Comparison of ENCODE assay signal across 34 mouse cellular contexts in the genomic region with DNA sequence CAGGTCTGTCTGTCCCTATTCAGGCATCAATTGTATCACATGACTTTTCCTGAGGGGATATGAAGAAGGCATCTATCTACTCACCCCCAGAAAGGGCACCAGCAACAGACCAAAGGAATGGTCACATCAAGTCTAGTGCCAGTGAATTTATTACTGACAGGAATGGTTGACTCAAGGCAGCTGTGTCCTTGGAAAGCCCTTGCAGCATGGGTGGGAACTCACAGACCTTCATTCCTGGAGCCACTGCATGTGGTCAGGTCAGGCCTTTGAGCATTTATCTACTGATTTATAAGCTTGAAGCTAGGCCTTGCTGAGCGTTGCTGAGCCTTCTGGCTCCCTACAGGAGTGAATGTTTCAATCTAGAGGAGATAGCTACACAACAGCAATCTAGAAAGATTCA. TPM values are rescaled to one million over a fixed set of nuclear protein-coding genes. Genes with fewer than 3 reads are reported as not detected.
DNase-seq lines count a peak whose midpoint lies in the region; ATAC-seq and TF ChIP-seq lines count a peak whose summit lies in the region.
"Had no signal": no experiment of that assay in that cellular context is flagged by ENCODE, and none has a peak within 500 bp of the region (broad histone marks: within the 10 kb centered on the region; RNA-seq: fewer than 3 reads in every experiment).

No protein-coding gene starts in this region.

- no peaks in the 10 kb centered on the region for H3K9me3 ChIP-seq in heart, embryonic 10.5 days
- no peaks in the 10 kb centered on the region for H3K9me3 ChIP-seq in heart, postnatal 0 days (replicated peaks; ENCODE audit: control insufficient read depth, low read length)
- no peaks in the 10 kb centered on the region for H3K9me3 ChIP-seq in liver, embryonic 14.5 days (ENCODE audit: control insufficient read depth, low read length)
- no peaks in the 10 kb centered on the region for H3K9me3 ChIP-seq in liver, postnatal 0 days (ENCODE audit: low read length)
- H3K9me3 ChIP-seq: embryonic facial prominence, embryonic 13.5 days; forebrain, embryonic 10.5 days; forebrain, embryonic 15.5 days; hindbrain, embryonic 13.5 days; limb, embryonic 13.5 days; midbrain, embryonic 13.5 days had no signal

- no peak for TF ChIP-seq EP300 in heart, postnatal 0 days (IDR thresholded peaks at IDR 0.05; ENCODE audit: low read depth)
- TF ChIP-seq EP300 in liver, embryonic 14.5 days (IDR thresholded peaks at IDR 0.05; ENCODE audit: low read depth) = no peak
- TF ChIP-seq EP300 in liver, postnatal 0 days (IDR thresholded peaks at IDR 0.05; ENCODE audit: low read depth) = no peak

- H3K4me3 ChIP-seq in heart, embryonic 10.5 days = no peak overlapping the region
- H3K4me3 ChIP-seq in heart, postnatal 0 days (ENCODE audit: low read depth, low read length) = no peak overlapping the region
- no peak overlapping the region for H3K4me3 ChIP-seq in liver, embryonic 14.5 days (ENCODE audit: insufficient read depth in 1 of 2, low read depth in 2 of 2, low read length in 2 of 2)
- no peak overlapping the region for H3K4me3 ChIP-seq in liver, postnatal 0 days (ENCODE audit: low read depth, low read length)
- H3K4me3 ChIP-seq: embryonic facial prominence, embryonic 13.5 days; forebrain, embryonic 10.5 days; forebrain, embryonic 15.5 days; hindbrain, embryonic 13.5 days; limb, embryonic 13.5 days; midbrain, embryonic 13.5 days had no signal

- no peak overlapping the region for H3K4me2 ChIP-seq in heart, postnatal 0 days (ENCODE audit: low read depth, low read length)
- H3K4me2 ChIP-seq in liver, embryonic 14.5 days (ENCODE audit: low read depth) = no peak overlapping the region
- no peak overlapping the region for H3K4me2 ChIP-seq in liver, postnatal 0 days (ENCODE audit: low read depth, low read length)
- H3K4me2 ChIP-seq: embryonic facial prominence, embryonic 13.5 days; forebrain, embryonic 15.5 days; hindbrain, embryonic 13.5 days; limb, embryonic 13.5 days; midbrain, embryonic 13.5 days had no signal

- peaks cover 26% of the 10 kb centered on the region for H3K4me1 ChIP-seq in heart, embryonic 10.5 days
- peaks cover 12% of the 10 kb centered on the region for H3K4me1 ChIP-seq in heart, postnatal 0 days (ENCODE audit: control insufficient read depth, insufficient read depth)
- peaks cover 46 to 48% of the 10 kb centered on the region in 2 experiments for H3K4me1 ChIP-seq in liver, embryonic 14.5 days (replicated peaks; ENCODE audit: control insufficient read depth in 2 of 2, insufficient read depth in 2 of 2, low read length in 1 of 2)
- H3K4me1 ChIP-seq in liver, postnatal 0 days (ENCODE audit: insufficient read depth) = peaks cover 59% of the 10 kb centered on the region
- H3K4me1 ChIP-seq: forebrain, embryonic 15.5 days had no signal

- ATAC-seq in heart, postnatal 0 days (ENCODE audit: insufficient read depth, low read depth) = no peak
- no peak for ATAC-seq in liver, embryonic 14.5 days (ENCODE audit: insufficient read depth)
- ATAC-seq in liver, postnatal 0 days = no peak
- ATAC-seq: activated CD4-positive, CD25-positive, alpha-beta regulatory T cell, adult 4 months; forebrain, embryonic 15.5 days; intestine, embryonic 16.5 days; midbrain, embryonic 13.5 days had no signal

- no peaks in the 10 kb centered on the region for H3K27me3 ChIP-seq in heart, embryonic 10.5 days (ENCODE audit: insufficient read depth, poor library complexity, severe bottlenecking)
- H3K27me3 ChIP-seq in heart, postnatal 0 days (ENCODE audit: control insufficient read depth, insufficient read depth, low read length) = no peaks in the 10 kb centered on the region
- no peaks in the 10 kb centered on the region for H3K27me3 ChIP-seq in liver, embryonic 14.5 days (ENCODE audit: control insufficient read depth, insufficient read depth, low read length)
- H3K27me3 ChIP-seq in liver, postnatal 0 days (ENCODE audit: insufficient read depth, low read length) = no peaks in the 10 kb centered on the region
- H3K27me3 ChIP-seq: embryonic facial prominence, embryonic 13.5 days; forebrain, embryonic 15.5 days; hindbrain, embryonic 13.5 days; limb, embryonic 13.5 days; midbrain, embryonic 13.5 days had no signal

- no peak for DNase-seq in heart, embryonic 10.5 days (ENCODE audit: low spot score)
- no peak for DNase-seq in heart, postnatal 10 days
- DNase-seq in heart, postnatal 0 days (ENCODE audit: low spot score) = no peak
- DNase-seq in heart, adult 11 months = no peak
- DNase-seq in liver, embryonic 14.5 days (ENCODE audit: low read depth in 3 of 3, low spot score in 3 of 3) = no peak
- DNase-seq in liver, postnatal 0 days = no peak
- DNase-seq in urinary bladder, postnatal 36 days (ENCODE audit: low spot score in 2 of 2) = no peak
- DNase-seq: B cell, adult 2 months; cerebellum, adult 11-12 months; cerebellum, postnatal 10 days; gastrocnemius, postnatal 25 days; heart, adult 18-20 months; heart, postnatal 4 days; kidney, postnatal 14 days; lung, adult 2 months; lung, postnatal 10 days; thymus, adult 2 months; thymus, postnatal 36 days had no signal

- 48% methylated on average over 1 of the region's 1 CpGs for WGBS in heart, embryonic 10.5 days
- 22% methylated on average over 1 of the region's 1 CpGs for WGBS in heart, postnatal 0 days
- WGBS in liver, embryonic 14.5 days (ENCODE audit: insufficient replicate concordance) = 50% methylated on average over 1 of the region's 1 CpGs
- whole genome bisulfite sequencing in liver, postnatal 0 days (ENCODE audit: insufficient replicate concordance) = 61% methylated on average over 1 of the region's 1 CpGs

- H3K36me3 ChIP-seq in heart, embryonic 10.5 days = no peaks in the 10 kb centered on the region
- no peaks in the 10 kb centered on the region for H3K36me3 ChIP-seq in heart, postnatal 0 days (replicated peaks; ENCODE audit: control insufficient read depth, insufficient read depth, low read length)
- H3K36me3 ChIP-seq in liver, embryonic 14.5 days (replicated peaks; ENCODE audit: control insufficient read depth, insufficient read depth, low read depth) = no peaks in the 10 kb centered on the region
- no peaks in the 10 kb centered on the region for H3K36me3 ChIP-seq in liver, postnatal 0 days (replicated peaks; ENCODE audit: insufficient read depth, low read length)
- H3K36me3 ChIP-seq: embryonic facial prominence, embryonic 13.5 days; forebrain, embryonic 10.5 days; forebrain, embryonic 15.5 days; hindbrain, embryonic 13.5 days; limb, embryonic 13.5 days; midbrain, embryonic 13.5 days had no signal

- intact Hi-C loops in heart, postnatal 10 days (cut with DNase I) = no loop called here

- H3K27ac ChIP-seq in heart, embryonic 10.5 days = peak overlapping the region; percentile 23; the same call in 1 of the 2 replicates
- peak overlapping the region; percentile 27 for H3K27ac ChIP-seq in heart, postnatal 0 days (ENCODE audit: low read depth)
- peak overlapping the region; percentile 4; the same call in 1 of the 2 replicates for H3K27ac ChIP-seq in liver, embryonic 14.5 days
- peak overlapping the region; percentile 94; the same call in 1 of the 2 replicates for H3K27ac ChIP-seq in liver, postnatal 0 days (ENCODE audit: low read depth)
- H3K27ac ChIP-seq: embryonic facial prominence, embryonic 13.5 days; forebrain, embryonic 10.5 days; forebrain, embryonic 15.5 days; hindbrain, embryonic 13.5 days; limb, embryonic 13.5 days; macrophage; midbrain, embryonic 13.5 days had no signal

- no peak overlapping the region for H3K9ac ChIP-seq in heart, postnatal 0 days (replicated peaks; ENCODE audit: low read depth, low read length)
- no peak overlapping the region for H3K9ac ChIP-seq in liver, embryonic 14.5 days (replicated peaks)
- H3K9ac ChIP-seq in liver, postnatal 0 days (replicated peaks) = 0 out of 2 replicates have a peak overlapping the region, but pooled peaks have one; percentile 11
- H3K9ac ChIP-seq: embryonic facial prominence, embryonic 13.5 days; forebrain, embryonic 15.5 days; hindbrain, embryonic 13.5 days; limb, embryonic 13.5 days; midbrain, embryonic 13.5 days had no signal

- no peak for TF ChIP-seq CTCF in heart, postnatal 0 days (IDR thresholded peaks at IDR 0.05; ENCODE audit: low read depth)
- no peak for TF ChIP-seq CTCF in liver, embryonic 14.5 days (IDR thresholded peaks at IDR 0.05; ENCODE audit: low read depth)
- no peak for TF ChIP-seq CTCF in liver, postnatal 0 days (IDR thresholded peaks at IDR 0.05; ENCODE audit: low read depth)

RNA-seq across cellular contexts. Expression of gene Birc5, which starts 8.1 kb away (rescaled TPM):
- polyA plus RNA-seq in heart, embryonic 10.5 days (2016; fragmentation: Nextera tagmentation; extraction: Ambion mirVana) = 275 and 334 TPM in 2 replicates
- 10 to 100 TPM; 17.4 to 18.4 TPM for total RNA-seq in heart, postnatal 10 days (2021)
- total RNA-seq in heart, postnatal 0 days (2014; rRNA removed; ENCODE audit: low replicate concordance) = 36.1 and 56.8 TPM in 2 replicates
- polyA plus RNA-seq in heart, postnatal 0 days (2015; fragmentation: Nextera tagmentation; extraction: Ambion mirVana) = 83.6 and 85.0 TPM in 2 replicates
- 123 and 181 TPM in 2 replicates for polyA plus RNA-seq in liver, embryonic 14.5 days (2012; rRNA removed)
- polyA plus RNA-seq in liver, embryonic 14.5 days (2014; fragmentation: Nextera tagmentation; extraction: Ambion mirVana) = 371 and 373 TPM in 2 replicates
- polyA plus RNA-seq in liver, postnatal 0 days (2015; fragmentation: Nextera tagmentation; extraction: Ambion mirVana) = 193 and 197 TPM in 2 replicates
- total RNA-seq: gastrocnemius, adult 18-20 months had no signal

RNA-seq across cellular contexts. Expression of gene Tk1, which starts 15.0 kb away (rescaled TPM):
- 124 and 134 TPM in 2 replicates for polyA plus RNA-seq in heart, embryonic 10.5 days (2016; fragmentation: Nextera tagmentation; extraction: Ambion mirVana)
- total RNA-seq in heart, postnatal 10 days (2021) = 10 to 100 TPM; 22.9 to 27.9 TPM
- total RNA-seq in heart, postnatal 0 days (2014; rRNA removed; ENCODE audit: low replicate concordance) = 103 and 117 TPM in 2 replicates
- polyA plus RNA-seq in heart, postnatal 0 days (2015; fragmentation: Nextera tagmentation; extraction: Ambion mirVana) = 41.4 and 44.0 TPM in 2 replicates
- 122 and 136 TPM in 2 replicates for polyA plus RNA-seq in liver, embryonic 14.5 days (2012; rRNA removed)
- polyA plus RNA-seq in liver, embryonic 14.5 days (2014; fragmentation: Nextera tagmentation; extraction: Ambion mirVana) = 135 and 144 TPM in 2 replicates
- polyA plus RNA-seq in liver, postnatal 0 days (2015; fragmentation: Nextera tagmentation; extraction: Ambion mirVana) = 96.8 and 101 TPM in 2 replicates

RNA-seq across cellular contexts. Expression of gene Afmid, which starts 15.2 kb away (rescaled TPM):
- 8.8 and 13.5 TPM in 2 replicates for polyA plus RNA-seq in heart, embryonic 10.5 days (2016; fragmentation: Nextera tagmentation; extraction: Ambion mirVana)
- total RNA-seq in heart, postnatal 10 days (2021) = 1 to 10 TPM; 7.4 to 10.0 TPM
- 14.5 and 17.6 TPM in 2 replicates for total RNA-seq in heart, postnatal 0 days (2014; rRNA removed; ENCODE audit: low replicate concordance)
- polyA plus RNA-seq in heart, postnatal 0 days (2015; fragmentation: Nextera tagmentation; extraction: Ambion mirVana) = 13.1 and 16.5 TPM in 2 replicates
- 7.1 and 7.6 TPM in 2 replicates for polyA plus RNA-seq in liver, embryonic 14.5 days (2012; rRNA removed)
- 7.5 and 9.8 TPM in 2 replicates for polyA plus RNA-seq in liver, embryonic 14.5 days (2014; fragmentation: Nextera tagmentation; extraction: Ambion mirVana)
- 32.9 and 34.4 TPM in 2 replicates for polyA plus RNA-seq in liver, postnatal 0 days (2015; fragmentation: Nextera tagmentation; extraction: Ambion mirVana)

RNA-seq across cellular contexts. Expression of gene Tmem235, which starts 19.6 kb away (rescaled TPM):
- polyA plus RNA-seq in heart, embryonic 10.5 days (2016; fragmentation: Nextera tagmentation; extraction: Ambion mirVana) = not detected in 2 replicates
- total RNA-seq in heart, postnatal 10 days (2021) = not detected
- not detected in 2 replicates for total RNA-seq in heart, postnatal 0 days (2014; rRNA removed; ENCODE audit: low replicate concordance)
- not detected in 2 replicates for polyA plus RNA-seq in heart, postnatal 0 days (2015; fragmentation: Nextera tagmentation; extraction: Ambion mirVana)
- polyA plus RNA-seq in liver, embryonic 14.5 days (2012; rRNA removed) = 0.02 TPM in 1 of 2 replicates, not detected in the other
- polyA plus RNA-seq in liver, embryonic 14.5 days (2014; fragmentation: Nextera tagmentation; extraction: Ambion mirVana) = not detected in 2 replicates
- polyA plus RNA-seq in liver, postnatal 0 days (2015; fragmentation: Nextera tagmentation; extraction: Ambion mirVana) = not detected in 2 replicates
- total RNA-seq: common myeloid progenitor, adult 5-6 weeks; gastrocnemius, adult 18-20 months; gastrocnemius, postnatal 25 days; heart, adult 18-20 months; layer of hippocampus, postnatal 25 days; left cerebral cortex, postnatal 36 days; megakaryocyte-erythroid progenitor cell, adult 5-6 weeks had no signal
- polyA plus RNA-seq: activated CD4-positive, CD25-positive, alpha-beta regulatory T cell, adult 4 months; embryonic facial prominence, embryonic 13.5 days; forebrain, embryonic 10.5 days; forebrain, embryonic 15.5 days; frontal cortex, adult 2 months; hindbrain, embryonic 13.5 days; kidney, embryonic 14.5 days; limb, embryonic 13.5 days; lung, adult 2 months; macrophage; midbrain, embryonic 13.5 days had no signal

RNA-seq across cellular contexts. Expression of gene Gm20708, which starts 31.4 kb away (rescaled TPM):
- 1.1 TPM in 2 replicates for polyA plus RNA-seq in heart, embryonic 10.5 days (2016; fragmentation: Nextera tagmentation; extraction: Ambion mirVana)
- 1 to 10 TPM; 1.5 to 2.5 TPM for total RNA-seq in heart, postnatal 10 days (2021)
- total RNA-seq in heart, postnatal 0 days (2014; rRNA removed; ENCODE audit: low replicate concordance) = 2.6 TPM in 1 of 2 replicates, not detected in the other
- polyA plus RNA-seq in heart, postnatal 0 days (2015; fragmentation: Nextera tagmentation; extraction: Ambion mirVana) = 0.52 and 0.68 TPM in 2 replicates
- polyA plus RNA-seq in liver, embryonic 14.5 days (2012; rRNA removed) = 0.03 and 0.08 TPM in 2 replicates
- polyA plus RNA-seq in liver, embryonic 14.5 days (2014; fragmentation: Nextera tagmentation; extraction: Ambion mirVana) = 0.10 and 0.28 TPM in 2 replicates
- 0.33 and 0.48 TPM in 2 replicates for polyA plus RNA-seq in liver, postnatal 0 days (2015; fragmentation: Nextera tagmentation; extraction: Ambion mirVana)
- polyA plus RNA-seq: lung, adult 2 months; thymus, adult 2 months had no signal

Comparison
In these comparisons a context has a peak if more than half of its experiments do, and no peak if none do; other contexts are left out.
1. H3K27ac ChIP-seq: peak in every context shown above with its lines; median percentile 94 in liver, postnatal 0 days; 27 in heart, postnatal 0 days; 23 in heart, embryonic 10.5 days; 4 in liver, embryonic 14.5 days.